In genomic region chr9:65190306-65190705, GRCm38 (mm10) we compare ENCODE assay signal across 18 mouse cellular contexts. TPM values are rescaled to one million over a fixed set of nuclear protein-coding genes. Genes with fewer than 3 reads are reported as not detected.
"Had no signal": no experiment of that assay in that cellular context is flagged by ENCODE, and none has a peak within 500 bp of the region (broad histone marks: within the 10 kb centered on the region; RNA-seq: fewer than 3 reads in every experiment).

No protein-coding gene starts in this region.

- H3K36me3 ChIP-seq: kidney, embryonic 15.5 days; limb, embryonic 12.5 days; liver, embryonic 13.5 days; lung, embryonic 15.5 days; midbrain, embryonic 15.5 days; stomach, embryonic 15.5 days had no signal

- H3K4me3 ChIP-seq: kidney, embryonic 15.5 days; limb, embryonic 12.5 days; liver, embryonic 13.5 days; lung, embryonic 15.5 days; megakaryocyte, embryonic 14.5 days; midbrain, embryonic 15.5 days; neural tube, embryonic 12.5 days; stomach, embryonic 15.5 days had no signal

- H3K27me3 ChIP-seq: limb, embryonic 12.5 days; liver, embryonic 13.5 days; lung, embryonic 15.5 days; midbrain, embryonic 15.5 days; neural tube, embryonic 12.5 days; stomach, embryonic 15.5 days had no signal

- H3K27ac ChIP-seq: limb, embryonic 12.5 days; liver, embryonic 13.5 days; macrophage; midbrain, embryonic 15.5 days; neural tube, embryonic 12.5 days; stomach, embryonic 15.5 days had no signal

- DNase-seq: kidney, adult 18-20 months; kidney, postnatal 14 days; liver; liver, embryonic 13.5 days; liver, postnatal 0 days; lung, postnatal 14 days; right cerebral cortex, postnatal 14 days; thymus, adult 2 months; thymus, postnatal 36 days had no signal

- ATAC-seq: liver, postnatal 0 days; midbrain, embryonic 15.5 days had no signal

- H3K4me2 ChIP-seq: limb, embryonic 12.5 days; liver, embryonic 13.5 days; lung, embryonic 15.5 days; midbrain, embryonic 15.5 days; neural tube, embryonic 12.5 days; stomach, embryonic 15.5 days had no signal

- H3K9ac ChIP-seq: kidney, embryonic 15.5 days; limb, embryonic 12.5 days; liver, embryonic 13.5 days; liver, postnatal 0 days; lung, embryonic 15.5 days; midbrain, embryonic 15.5 days; neural tube, embryonic 12.5 days; stomach, embryonic 15.5 days had no signal

- H3K9me3 ChIP-seq: kidney, embryonic 15.5 days; limb, embryonic 12.5 days; liver, embryonic 13.5 days; lung, embryonic 15.5 days; megakaryocyte, embryonic 14.5 days; midbrain, embryonic 15.5 days; neural tube, embryonic 12.5 days; stomach, embryonic 15.5 days had no signal

RNA-seq across cellular contexts. Expression of gene Igdcc3, which starts 49.3 kb away (rescaled TPM):
- polyA plus RNA-seq: large intestine, adult 2 months; liver, postnatal 0 days; macrophage had no signal
